Mouse (Mus musculus) intestine, embryonic 16.5 days (tissue): ENCODE data around the gene Wwc2. TPM values are rescaled to one million over a fixed set of nuclear protein-coding genes. Genes with fewer than 3 reads are reported as not detected.
A peak's percentile ranks its signal among the peaks of the same experiment; 100 is the strongest.

ENCODE experiments used
- ATAC-seq: fragments of 200-750 bp; cut with Nextera tagmentation; 2 replicates; pipeline ENCODE4 v1.8.0; 2017; ENCODE audit warnings: moderate TSS enrichment, moderate library complexity
- H3K27ac ChIP-seq: fragments of 300-500 bp; sonication (generic); 2 replicates; pipeline ENCODE4 v1.5.1; 2014; ENCODE audit warnings: mild to moderate bottlenecking, low read length
- H3K27me3 ChIP-seq: fragments of 300-500 bp; sonication (generic); replicated peaks from 2 replicates; pipeline ENCODE4 v1.6.1; 2014; ENCODE audit warnings: low read length, control low read depth, mixed read lengths; ENCODE audit not compliant: control insufficient read depth, insufficient read depth
- H3K36me3 ChIP-seq: fragments of 300-500 bp; sonication (generic); 2 replicates; pipeline ENCODE4 v1.6.1; 2014; ENCODE audit warnings: low read length, control low read depth; ENCODE audit not compliant: control insufficient read depth, insufficient read depth
- H3K4me1 ChIP-seq: fragments of 300-500 bp; sonication (generic); 2 replicates; pipeline ENCODE4 v1.6.1; 2014; ENCODE audit warnings: low read length, control low read depth, mixed read lengths; ENCODE audit not compliant: control insufficient read depth, insufficient read depth
- H3K4me2 ChIP-seq: fragments of 300-500 bp; sonication (generic); 2 replicates; pipeline ENCODE4 v1.6.1; 2014; ENCODE audit warnings: low read depth, low read length, control low read depth
- H3K4me3 ChIP-seq: fragments of 300-500 bp; sonication (generic); 2 replicates; pipeline ENCODE4 v1.5.1; 2014; ENCODE audit warnings: mild to moderate bottlenecking, low read length
- H3K9ac ChIP-seq: fragments of 300-500 bp; sonication (generic); 2 replicates; pipeline ENCODE4 v1.6.1; 2014; ENCODE audit warnings: low read depth, low read length
- H3K9me3 ChIP-seq: fragments of 300-500 bp; sonication (generic); 2 replicates; pipeline ENCODE4 v1.6.1; 2016; ENCODE audit warnings: low read length, control low read depth; ENCODE audit not compliant: control insufficient read depth
- WGBS: fragments of 180-500 bp; shearing (Covaris S2); extraction: QIAGEN DNeasy Blood & Tissue Kit; methylation state at CpG from one replicate; pipeline ENCODE4 v1.1.7; 2014; 5-methylcytosine and 5-hydroxymethylcytosine counted together
- polyA plus RNA-seq: library from polyadenylated mRNA; unstranded; fragments of >200 nt; fragmentation: Nextera tagmentation; extraction: Ambion mirVana; gene quantifications from 2 replicates; pipeline ENCODE4 v1.2.1, GENCODE M21; 2015

Wwc2 gene
- polyA plus RNA-seq, 1 experiment from 2014 or later, result 5.6 TPM

GRCm38 (mm10) chr8:47820914-47821772 is 169.6 kb downstream of the Wwc2 start:
- no peak overlapping the region for H3K27ac ChIP-seq
- H3K4me3 ChIP-seq, result no peak overlapping the region
- no peaks in the 10 kb centered on the region for H3K9me3 ChIP-seq
- no peaks in the 10 kb centered on the region for H3K4me1 ChIP-seq
- no peaks in the 10 kb centered on the region for H3K36me3 ChIP-seq
- WGBS, result 83% methylated on average over 20 of the region's 20 CpGs
- no peaks in the 10 kb centered on the region for H3K27me3 ChIP-seq
- H3K9ac ChIP-seq, result no peak overlapping the region
- no peak overlapping the region for H3K4me2 ChIP-seq
- ATAC-seq, result no peak

- H3K27ac ChIP-seq, result no peak overlapping the region
- no peaks in the 10 kb centered on the region for H3K36me3 ChIP-seq
- no peaks in the 10 kb centered on the region for H3K27me3 ChIP-seq
- H3K4me2 ChIP-seq, result no peak overlapping the region
- ATAC-seq, result no peak
- H3K9me3 ChIP-seq, result no peaks in the 10 kb centered on the region
- H3K9ac ChIP-seq, result no peak overlapping the region
- H3K4me1 ChIP-seq, result no peaks in the 10 kb centered on the region
- WGBS, result 89% methylated on average over 8 of the region's 8 CpGs
- no peak overlapping the region for H3K4me3 ChIP-seq
Measured at GRCm38 (mm10) chr8:47819034-47819433, 171.7 kb downstream of the Wwc2 start.

- no peak overlapping the region for H3K27ac ChIP-seq
- H3K4me1 ChIP-seq, result no peaks in the 10 kb centered on the region
- ATAC-seq, result no peak
- no peaks in the 10 kb centered on the region for H3K36me3 ChIP-seq
- no peak overlapping the region for H3K4me3 ChIP-seq
- 85% methylated on average over 12 of the region's 12 CpGs for WGBS
- H3K4me2 ChIP-seq, result no peak overlapping the region
- no peaks in the 10 kb centered on the region for H3K9me3 ChIP-seq
- H3K9ac ChIP-seq, result no peak overlapping the region
- H3K27me3 ChIP-seq, result no peaks in the 10 kb centered on the region
Measured at GRCm38 (mm10) chr8:47811221-47811620, 179.5 kb downstream of the Wwc2 start.

- H3K27ac ChIP-seq, result no peak overlapping the region
- H3K36me3 ChIP-seq, result no peaks in the 10 kb centered on the region
- no peak for ATAC-seq
- H3K27me3 ChIP-seq, result no peaks in the 10 kb centered on the region
- no peak overlapping the region for H3K4me2 ChIP-seq
- H3K4me1 ChIP-seq, result no peaks in the 10 kb centered on the region
- no peaks in the 10 kb centered on the region for H3K9me3 ChIP-seq
- H3K9ac ChIP-seq, result no peak overlapping the region
- H3K4me3 ChIP-seq, result no peak overlapping the region
- 78% methylated on average over 7 of the region's 7 CpGs for WGBS
Measured at GRCm38 (mm10) chr8:47810666-47811015, 180.1 kb downstream of the Wwc2 start.

- no peaks in the 10 kb centered on the region for H3K36me3 ChIP-seq
- H3K4me3 ChIP-seq, result no peak overlapping the region
- 75% methylated on average over 14 of the region's 14 CpGs for WGBS
- H3K4me1 ChIP-seq, result no peaks in the 10 kb centered on the region
- H3K9ac ChIP-seq, result no peak overlapping the region
- H3K4me2 ChIP-seq, result no peak overlapping the region
- no peaks in the 10 kb centered on the region for H3K9me3 ChIP-seq
- H3K27me3 ChIP-seq, result no peaks in the 10 kb centered on the region
- ATAC-seq, result no peak
- H3K27ac ChIP-seq, result no peak overlapping the region
Measured at GRCm38 (mm10) chr8:47809970-47810665, 180.6 kb downstream of the Wwc2 start.

- WGBS, result 97% methylated on average over 1 of the region's 1 CpGs
- no peak overlapping the region for H3K4me3 ChIP-seq
- H3K4me1 ChIP-seq, result no peaks in the 10 kb centered on the region
- ATAC-seq, result no peak
- no peaks in the 10 kb centered on the region for H3K9me3 ChIP-seq
- no peaks in the 10 kb centered on the region for H3K27me3 ChIP-seq
- no peaks in the 10 kb centered on the region for H3K36me3 ChIP-seq
- no peak overlapping the region for H3K27ac ChIP-seq
- H3K4me2 ChIP-seq, result no peak overlapping the region
- no peak overlapping the region for H3K9ac ChIP-seq
Measured at GRCm38 (mm10) chr8:47804262-47804661, 186.5 kb downstream of the Wwc2 start.

GRCm38 (mm10) chr8:47802349-47802748 is 188.4 kb downstream of the Wwc2 start:
- no peaks in the 10 kb centered on the region for H3K36me3 ChIP-seq
- H3K27me3 ChIP-seq, result no peaks in the 10 kb centered on the region
- no peak overlapping the region for H3K4me3 ChIP-seq
- H3K27ac ChIP-seq, result no peak overlapping the region
- 84% methylated on average over 2 of the region's 2 CpGs for WGBS
- H3K4me1 ChIP-seq, result no peaks in the 10 kb centered on the region
- no peak overlapping the region for H3K4me2 ChIP-seq
- H3K9me3 ChIP-seq, result no peaks in the 10 kb centered on the region
- no peak overlapping the region for H3K9ac ChIP-seq
- no peak for ATAC-seq

- no peaks in the 10 kb centered on the region for H3K4me1 ChIP-seq
- H3K27me3 ChIP-seq, result no peaks in the 10 kb centered on the region
- ATAC-seq, result peak; percentile 59; the same call in 1 of the 2 replicates
- no peak overlapping the region for H3K4me2 ChIP-seq
- H3K4me3 ChIP-seq, result no peak overlapping the region
- no peak overlapping the region for H3K9ac ChIP-seq
- H3K9me3 ChIP-seq, result no peaks in the 10 kb centered on the region
- WGBS, result 40% methylated on average over 6 of the region's 6 CpGs
- H3K36me3 ChIP-seq, result no peaks in the 10 kb centered on the region
- H3K27ac ChIP-seq, result no peak overlapping the region
Measured at GRCm38 (mm10) chr8:47799438-47799837, 191.3 kb downstream of the Wwc2 start.

- no peak for ATAC-seq
- no peaks in the 10 kb centered on the region for H3K9me3 ChIP-seq
- no peaks in the 10 kb centered on the region for H3K4me1 ChIP-seq
- no peaks in the 10 kb centered on the region for H3K27me3 ChIP-seq
- H3K4me2 ChIP-seq, result no peak overlapping the region
- H3K27ac ChIP-seq, result no peak overlapping the region
- H3K36me3 ChIP-seq, result no peaks in the 10 kb centered on the region
- no peak overlapping the region for H3K9ac ChIP-seq
- no peak overlapping the region for H3K4me3 ChIP-seq
- 68% methylated on average over 9 of the region's 9 CpGs for WGBS
Measured at GRCm38 (mm10) chr8:47791986-47792385, 198.7 kb downstream of the Wwc2 start.
